8 mouse cellular contexts compared by ENCODE assay signal in genomic region chr19:5786441-5787114, GRCm38 (mm10). TPM values are rescaled to one million over a fixed set of nuclear protein-coding genes. Genes with fewer than 3 reads are reported as not detected.
DNase-seq lines count a peak whose midpoint lies in the region; ATAC-seq and TF ChIP-seq lines count a peak whose summit lies in the region.

No protein-coding gene starts in this region.

- no peak overlapping the region for H3K4me3 ChIP-seq in bone marrow macrophage, adult 2 months (ENCODE audit: insufficient read depth, low read length)
- no peak overlapping the region for H3K4me3 ChIP-seq in embryonic fibroblast, embryonic 13.5 days (ENCODE audit: insufficient read depth, low read length)
- no peak overlapping the region for H3K4me3 ChIP-seq in heart, embryonic 10.5 days
- no peak overlapping the region for H3K4me3 ChIP-seq in kidney, embryonic 14.5 days (ENCODE audit: low read length)
- no peak overlapping the region for H3K4me3 ChIP-seq in liver, embryonic 12.5 days
- H3K4me3 ChIP-seq in myocyte, result no peak overlapping the region

- H3K9me3 ChIP-seq in heart, embryonic 10.5 days, result no peaks in the 10 kb centered on the region
- no peaks in the 10 kb centered on the region for H3K9me3 ChIP-seq in kidney, embryonic 14.5 days (ENCODE audit: control insufficient read depth, low read length)
- H3K9me3 ChIP-seq in liver, embryonic 12.5 days (replicated peaks), result no peaks in the 10 kb centered on the region

- H3K9ac ChIP-seq in kidney, embryonic 14.5 days (ENCODE audit: low read depth, low read length), result no peak overlapping the region
- no peak overlapping the region for H3K9ac ChIP-seq in liver, embryonic 12.5 days

- peak overlapping the region; percentile 73 for H3K27ac ChIP-seq in bone marrow macrophage, adult 2 months (ENCODE audit: insufficient read depth, low read depth, low read length)
- H3K27ac ChIP-seq in embryonic fibroblast, embryonic 13.5 days (ENCODE audit: insufficient read depth, low read length), result peak overlapping the region; percentile 48; the same call in 1 of the 2 replicates
- H3K27ac ChIP-seq in heart, embryonic 10.5 days, result peak overlapping the region; percentile 77
- H3K27ac ChIP-seq in kidney, embryonic 14.5 days (ENCODE audit: low read depth, low read length), result no peak overlapping the region
- H3K27ac ChIP-seq in liver, embryonic 12.5 days, result peak overlapping the region; percentile 56; the same call in 1 of the 2 replicates

- no peaks in the 10 kb centered on the region for H3K27me3 ChIP-seq in heart, embryonic 10.5 days (ENCODE audit: insufficient read depth, poor library complexity, severe bottlenecking)
- H3K27me3 ChIP-seq in kidney, embryonic 14.5 days (ENCODE audit: control insufficient read depth, insufficient read depth, low read length), result no peaks in the 10 kb centered on the region
- H3K27me3 ChIP-seq in liver, embryonic 12.5 days (replicated peaks), result no peaks in the 10 kb centered on the region
- no peaks in the 10 kb centered on the region for H3K27me3 ChIP-seq in myocyte (ENCODE audit: control insufficient read depth, insufficient read depth, insufficient read length)
- no peaks in the 10 kb centered on the region for H3K27me3 ChIP-seq in splenic B cell, adult 2 months (ENCODE audit: control insufficient read depth, insufficient read depth, low read length, poor library complexity, severe bottlenecking)

- H3K36me3 ChIP-seq in heart, embryonic 10.5 days, result no peaks in the 10 kb centered on the region
- H3K36me3 ChIP-seq in kidney, embryonic 14.5 days (ENCODE audit: control insufficient read depth, insufficient read depth, low read length), result no peaks in the 10 kb centered on the region
- no peaks in the 10 kb centered on the region for H3K36me3 ChIP-seq in liver, embryonic 12.5 days
- no peaks in the 10 kb centered on the region for H3K36me3 ChIP-seq in myocyte (ENCODE audit: control insufficient read depth, insufficient read depth)
- H3K36me3 ChIP-seq in splenic B cell, adult 2 months (ENCODE audit: control insufficient read depth, insufficient read depth, low read length, poor library complexity, severe bottlenecking), result no peaks in the 10 kb centered on the region

- ATAC-seq in kidney, embryonic 14.5 days (ENCODE audit: low FRiP score, low TSS enrichment), result peak; percentile 91
- ATAC-seq in liver, embryonic 12.5 days, result peak; percentile 81

- TF ChIP-seq POLR2A in bone marrow macrophage, adult 2 months (IDR thresholded peaks at IDR 0.05; ENCODE audit: borderline replicate concordance, low read depth, low read length), result no peak
- TF ChIP-seq POLR2A in embryonic fibroblast, embryonic 13.5 days (IDR thresholded peaks at IDR 0.05; ENCODE audit: low read depth, low read length), result no peak
- TF ChIP-seq POLR2A in myocyte (IDR thresholded peaks at IDR 0.05; ENCODE audit: insufficient read length, low read depth), result no peak

- peak; percentile 90 for DNase-seq in CD4-positive helper T cell, adult 2 months (ENCODE audit: low read depth, low spot score)
- peak; percentile 94 for DNase-seq in heart, embryonic 10.5 days (ENCODE audit: low spot score)
- peak; percentile 94 for DNase-seq in splenic B cell, adult 2 months (ENCODE audit: low read depth, low spot score)

- peaks cover 17% of the 10 kb centered on the region for H3K4me1 ChIP-seq in bone marrow macrophage, adult 2 months (ENCODE audit: control insufficient read depth, insufficient read depth, low read length)
- peaks cover 5% of the 10 kb centered on the region; the same call in 1 of the 2 replicates for H3K4me1 ChIP-seq in embryonic fibroblast, embryonic 13.5 days (ENCODE audit: control insufficient read depth, insufficient read depth, low read length)
- peaks cover 15% of the 10 kb centered on the region for H3K4me1 ChIP-seq in heart, embryonic 10.5 days
- no peaks in the 10 kb centered on the region for H3K4me1 ChIP-seq in kidney, embryonic 14.5 days (ENCODE audit: control insufficient read depth, insufficient read depth, low read length)
- peaks cover 13% of the 10 kb centered on the region for H3K4me1 ChIP-seq in liver, embryonic 12.5 days

- no peak overlapping the region for H3K4me2 ChIP-seq in kidney, embryonic 14.5 days (replicated peaks; ENCODE audit: low read depth, low read length)
- no peak overlapping the region for H3K4me2 ChIP-seq in liver, embryonic 12.5 days
- H3K4me2 ChIP-seq in myocyte (ENCODE audit: low read depth), result peak overlapping the region; percentile 22

- 0 out of 2 replicates have a peak, but pooled peaks have one; percentile 38 for TF ChIP-seq CTCF in bone marrow macrophage, adult 2 months (IDR thresholded peaks at IDR 0.05; ENCODE audit: low read depth, low read length)
- peak; percentile 83; the same call in 1 of the 2 replicates for TF ChIP-seq CTCF in embryonic fibroblast, embryonic 13.5 days (IDR thresholded peaks at IDR 0.05; ENCODE audit: borderline replicate concordance, insufficient read depth, low read length)

- H3ac ChIP-seq in myocyte (ENCODE audit: control insufficient read depth, insufficient read length), result no peak overlapping the region

- 9% methylated on average over 12 of the region's 12 CpGs for WGBS in heart, embryonic 10.5 days
- 11% methylated on average over 12 of the region's 12 CpGs for WGBS in kidney, embryonic 14.5 days
- WGBS in liver, embryonic 12.5 days (ENCODE audit: insufficient replicate concordance), result 7% methylated on average over 12 of the region's 12 CpGs

- H3K79me2 ChIP-seq in myocyte (ENCODE audit: control insufficient read depth, insufficient read depth), result no peaks in the 10 kb centered on the region

TF ChIP-seq in myocyte, 11 proteins besides CTCF, POLR2A, EP300 and RAD21:
- no peak for TF ChIP-seq POLR2AphosphoS2 (IDR thresholded peaks at IDR 0.05; ENCODE audit: insufficient read length, low read depth)
- TF ChIP-seq MYOD1 (IDR thresholded peaks at IDR 0.05; ENCODE audit: control insufficient read depth in 1 of 3, insufficient read length in 2 of 3, low read depth in 2 of 3), result no peak
- TF ChIP-seq REST (IDR thresholded peaks at IDR 0.05; ENCODE audit: insufficient read depth, insufficient read length), result no peak
- no peak for TF ChIP-seq MAX (IDR thresholded peaks at IDR 0.05; ENCODE audit: low read depth)
- no peak for TF ChIP-seq USF1 (IDR thresholded peaks at IDR 0.05; ENCODE audit: low read depth)
- TF ChIP-seq CEBPB (IDR thresholded peaks at IDR 0.05; ENCODE audit: insufficient read depth, poor library complexity, severe bottlenecking), result no peak
- no peak for TF ChIP-seq TCF12 (IDR thresholded peaks at IDR 0.05; ENCODE audit: insufficient read depth, poor library complexity, severe bottlenecking)
- no peak for TF ChIP-seq SRF (IDR thresholded peaks at IDR 0.05; ENCODE audit: control insufficient read depth, insufficient read length, low read depth)
- TF ChIP-seq E2F4 (IDR thresholded peaks at IDR 0.05; ENCODE audit: insufficient read depth), result no peak
- no peak for TF ChIP-seq TCF3 (IDR thresholded peaks at IDR 0.05; ENCODE audit: insufficient read length, low read depth)
- TF ChIP-seq MYOG (IDR thresholded peaks at IDR 0.05; ENCODE audit: control insufficient read depth in 1 of 3, insufficient read depth in 1 of 3, insufficient read length in 2 of 3, low read depth in 2 of 3), result no peak

RNA-seq across cellular contexts. Expression of gene Scyl1, which starts 15.4 kb away (rescaled TPM):
- 46.7 and 48.3 TPM in 2 replicates for polyA plus RNA-seq in bone marrow macrophage, adult 2 months (2012; ENCODE audit: insufficient read depth, insufficient read length, missing spikeins)
- 78.4 and 83.1 TPM in 2 replicates for polyA plus RNA-seq in embryonic fibroblast, embryonic 13.5 days (2011; ENCODE audit: insufficient read length, low read depth, missing spikeins)
- polyA plus RNA-seq in heart, embryonic 10.5 days (2016; fragmentation: Nextera tagmentation; extraction: Ambion mirVana), result 74.4 and 75.2 TPM in 2 replicates
- polyA plus RNA-seq in kidney, embryonic 14.5 days (2014; fragmentation: Nextera tagmentation; extraction: Ambion mirVana), result 54.7 and 73.5 TPM in 2 replicates
- polyA plus RNA-seq in liver, embryonic 12.5 days (2016; fragmentation: Nextera tagmentation; extraction: Ambion mirVana), result 38.3 and 39.7 TPM in 2 replicates
- polyA plus RNA-seq in myocyte (2012; fragmentation: generic; extraction: Trizol), result 73.5 TPM

RNA-seq across cellular contexts. Expression of gene Ltbp3, which starts 45.9 kb away (rescaled TPM):
- polyA plus RNA-seq in bone marrow macrophage, adult 2 months (2012; ENCODE audit: insufficient read depth, insufficient read length, missing spikeins), result 11.4 and 15.7 TPM in 2 replicates
- polyA plus RNA-seq in embryonic fibroblast, embryonic 13.5 days (2011; ENCODE audit: insufficient read length, low read depth, missing spikeins), result 119 and 136 TPM in 2 replicates
- 4.2 and 4.3 TPM in 2 replicates for polyA plus RNA-seq in heart, embryonic 10.5 days (2016; fragmentation: Nextera tagmentation; extraction: Ambion mirVana)
- polyA plus RNA-seq in kidney, embryonic 14.5 days (2014; fragmentation: Nextera tagmentation; extraction: Ambion mirVana), result 14.9 and 27.1 TPM in 2 replicates
- 3.7 and 3.8 TPM in 2 replicates for polyA plus RNA-seq in liver, embryonic 12.5 days (2016; fragmentation: Nextera tagmentation; extraction: Ambion mirVana)
- polyA plus RNA-seq in myocyte (2012; fragmentation: generic; extraction: Trizol), result 100 TPM

RNA-seq across cellular contexts. Expression of gene Fam89b, which starts 57.1 kb away (rescaled TPM):
- polyA plus RNA-seq in bone marrow macrophage, adult 2 months (2012; ENCODE audit: insufficient read depth, insufficient read length, missing spikeins), result 167 and 176 TPM in 2 replicates
- polyA plus RNA-seq in embryonic fibroblast, embryonic 13.5 days (2011; ENCODE audit: insufficient read length, low read depth, missing spikeins), result 51.3 and 54.8 TPM in 2 replicates
- polyA plus RNA-seq in heart, embryonic 10.5 days (2016; fragmentation: Nextera tagmentation; extraction: Ambion mirVana), result 75.9 and 88.9 TPM in 2 replicates
- polyA plus RNA-seq in kidney, embryonic 14.5 days (2014; fragmentation: Nextera tagmentation; extraction: Ambion mirVana), result 92.8 and 114 TPM in 2 replicates
- 45.1 and 45.3 TPM in 2 replicates for polyA plus RNA-seq in liver, embryonic 12.5 days (2016; fragmentation: Nextera tagmentation; extraction: Ambion mirVana)
- polyA plus RNA-seq in myocyte (2012; fragmentation: generic; extraction: Trizol), result 77.4 TPM
